Mouse (Mus musculus) brain, embryonic 14.5 days (tissue): Measurements from ENCODE around the gene Pdxdc1.

ENCODE experiments used
- CTCF ChIP-seq: fragments of 200-500 bp; IDR thresholded peaks from 2 replicates; pipeline ENCODE4 v1.5.1; 2012; ENCODE audit warnings: inconsistent platforms, mild to moderate bottlenecking, moderate library complexity, borderline replicate concordance; ENCODE audit not compliant: insufficient read depth, insufficient read length; ENCODE audit errors: extremely low read depth
- POLR2A ChIP-seq: fragments of 200-500 bp; IDR thresholded peaks from 2 replicates; pipeline ENCODE4 v1.6.1; 2012; ENCODE audit warnings: mild to moderate bottlenecking, inconsistent platforms, borderline replicate concordance; ENCODE audit not compliant: poor library complexity, insufficient read depth, insufficient read length, severe bottlenecking; ENCODE audit errors: extremely low read depth

GRCm38 (mm10) chr16:13796746-13797175 lies 106.2 kb downstream of the Pdxdc1 start:
- TF ChIP-seq CTCF, result no peak
- TF ChIP-seq POLR2A, result no peak
